Mouse (Mus musculus) neural tube, embryonic 12.5 days (tissue): ENCODE measurements at regions not wholly inside any gene's neighbourhood (a gene's known extent, or its start where the extent isn't known, plus 50 kb on each side); places are given as distances from the start of the nearest gene placed in this dataset.

ENCODE experiments used
- ATAC-seq: fragments of 200-750 bp; cut with Nextera tagmentation; 2 replicates; pipeline ENCODE4 v1.8.0; 2017; ENCODE audit warnings: low read depth, mild to moderate bottlenecking, moderate TSS enrichment, moderate library complexity; ENCODE audit not compliant: low FRiP score
- H3K27ac ChIP-seq: fragments of 300-500 bp; sonication (generic); 2 replicates; pipeline ENCODE4 v1.5.1; 2016
- H3K27me3 ChIP-seq: fragments of 300-500 bp; sonication (generic); replicated peaks from 2 replicates; pipeline ENCODE4 v1.6.1; 2016; ENCODE audit warnings: mild to moderate bottlenecking
- H3K36me3 ChIP-seq: fragments of 300-500 bp; sonication (generic); 2 replicates; pipeline ENCODE4 v1.6.1; 2016; ENCODE audit warnings: mild to moderate bottlenecking
- H3K4me1 ChIP-seq: fragments of 300-500 bp; sonication (generic); 2 replicates; pipeline ENCODE4 v1.6.1; 2016
- H3K4me2 ChIP-seq: fragments of 300-500 bp; sonication (generic); replicated peaks from 2 replicates; pipeline ENCODE4 v1.6.1; 2016; ENCODE audit warnings: mild to moderate bottlenecking
- H3K4me3 ChIP-seq: fragments of 300-500 bp; sonication (generic); 2 replicates; pipeline ENCODE4 v1.5.1; 2016
- H3K9ac ChIP-seq: fragments of 300-500 bp; sonication (generic); 2 replicates; pipeline ENCODE4 v1.6.1; 2016; ENCODE audit warnings: mild to moderate bottlenecking
- H3K9me3 ChIP-seq: fragments of 300-500 bp; sonication (generic); 2 replicates; pipeline ENCODE4 v1.6.1; 2016; ENCODE audit warnings: mild to moderate bottlenecking
- WGBS: fragments of 180-500 bp; shearing (Covaris S2); methylation state at CpG from one replicate; pipeline ENCODE4 v1.1.7; 2016; 5-methylcytosine and 5-hydroxymethylcytosine counted together

- WGBS, result 75% methylated on average over 2 of the region's 2 CpGs
- Histone ChIP-seq H3K4me1 (no peaks in the 10 kb centered on the region), H3K27me3 (no peaks in the 10 kb centered on the region), H3K36me3 (no peaks in the 10 kb centered on the region), H3K4me2 (no peak overlapping the region), H3K9me3 (no peaks in the 10 kb centered on the region), H3K27ac (no peak overlapping the region), H3K4me3 (no peak overlapping the region), H3K9ac (no peak overlapping the region)
- ATAC-seq, result no peak
Observed at GRCm38 (mm10) chr8:36365945-36366344, 600.4 kb downstream of the Gm19410 start.

GRCm38 (mm10) chr8:36376579-36377350 is 611.2 kb downstream of the Gm19410 start:
- H3K36me3 ChIP-seq, result no peaks in the 10 kb centered on the region

GRCm38 (mm10) chr8:36394487-36394886 is 598.9 kb upstream of the AI429214 start:
- Histone ChIP-seq H3K27me3 (no peaks in the 10 kb centered on the region), H3K36me3 (no peaks in the 10 kb centered on the region), H3K27ac (no peak overlapping the region), H3K4me3 (no peak overlapping the region), H3K4me1 (no peaks in the 10 kb centered on the region), H3K9ac (no peak overlapping the region), H3K9me3 (no peaks in the 10 kb centered on the region), H3K4me2 (no peak overlapping the region)
- WGBS, result 90% methylated on average over 9 of the region's 9 CpGs
- no peak for ATAC-seq

More at GRCm38 (mm10) chr8:36376579-36377350, 611.2 kb downstream of the Gm19410 start:
- no peaks in the 10 kb centered on the region for H3K27me3 ChIP-seq
- 73% methylated on average over 5 of the region's 5 CpGs for WGBS
- no peak for ATAC-seq
- H3K27ac ChIP-seq, result no peak overlapping the region
- no peaks in the 10 kb centered on the region for H3K9me3 ChIP-seq
- 0 out of 2 replicates have a peak, but pooled peaks cover 3% of the 10 kb centered on the region for H3K4me1 ChIP-seq
- H3K4me2 ChIP-seq, result no peak overlapping the region
- no peak overlapping the region for H3K9ac ChIP-seq
- H3K4me3 ChIP-seq, result no peak overlapping the region

- Histone ChIP-seq H3K36me3 (no peaks in the 10 kb centered on the region), H3K27ac (no peak overlapping the region), H3K9me3 (no peaks in the 10 kb centered on the region), H3K4me1 (no peaks in the 10 kb centered on the region), H3K27me3 (no peaks in the 10 kb centered on the region), H3K4me3 (no peak overlapping the region), H3K4me2 (no peak overlapping the region), H3K9ac (no peak overlapping the region)
- 80% methylated on average over 1 of the region's 1 CpGs for WGBS
- no peak for ATAC-seq
Observed at GRCm38 (mm10) chr8:36396493-36396892, 596.9 kb upstream of the AI429214 start.

- H3K4me3 ChIP-seq, result no peak overlapping the region
Observed at GRCm38 (mm10) chr8:36406706-36407105, 586.7 kb upstream of the AI429214 start.

More at GRCm38 (mm10) chr8:36406706-36407105, 586.7 kb upstream of the AI429214 start:
- Histone ChIP-seq H3K4me2 (no peak overlapping the region), H3K27ac (no peak overlapping the region), H3K4me1 (no peaks in the 10 kb centered on the region), H3K27me3 (no peaks in the 10 kb centered on the region), H3K36me3 (no peaks in the 10 kb centered on the region), H3K9ac (no peak overlapping the region), H3K9me3 (no peaks in the 10 kb centered on the region)
- no peak for ATAC-seq
- 86% methylated on average over 2 of the region's 2 CpGs for WGBS
